Mouse (Mus musculus) kidney, embryonic 14.5 days (tissue): ENCODE data around the gene Wscd2. TPM values are rescaled to one million over a fixed set of nuclear protein-coding genes. Genes with fewer than 3 reads are reported as not detected.

Experiments
- ATAC-seq: fragments of 200-750 bp; cut with Nextera tagmentation; 2 replicates; pipeline ENCODE4 v1.8.0; 2017; ENCODE audit warnings: moderate number of reproducible peaks, mild to moderate bottlenecking, moderate TSS enrichment, moderate library complexity; ENCODE audit not compliant: low FRiP score, low TSS enrichment
- H3K27ac ChIP-seq: fragments of 300-500 bp; sonication (generic); 2 replicates; pipeline ENCODE4 v1.5.1; 2014; ENCODE audit warnings: low read depth, mild to moderate bottlenecking, low read length, moderate library complexity, mixed read lengths
- H3K27me3 ChIP-seq: fragments of 300-500 bp; sonication (generic); 2 replicates; pipeline ENCODE4 v1.6.1; 2014; ENCODE audit warnings: mild to moderate bottlenecking, low read length; ENCODE audit not compliant: control insufficient read depth, insufficient read depth
- H3K36me3 ChIP-seq: fragments of 300-500 bp; sonication (generic); 2 replicates; pipeline ENCODE4 v1.6.1; 2014; ENCODE audit warnings: low read length, mixed read lengths; ENCODE audit not compliant: control insufficient read depth, insufficient read depth
- H3K4me1 ChIP-seq: fragments of 300-500 bp; sonication (generic); 2 replicates; pipeline ENCODE4 v1.6.1; 2014; ENCODE audit warnings: low read length, mixed read lengths; ENCODE audit not compliant: control insufficient read depth, insufficient read depth
- H3K4me2 ChIP-seq: fragments of 300-500 bp; sonication (generic); replicated peaks from 2 replicates; pipeline ENCODE4 v1.6.1; 2014; ENCODE audit warnings: low read depth, mild to moderate bottlenecking, low read length
- H3K4me3 ChIP-seq: fragments of 300-500 bp; sonication (generic); 2 replicates; pipeline ENCODE4 v1.5.1; 2014; ENCODE audit warnings: mild to moderate bottlenecking, low read length
- H3K9ac ChIP-seq: fragments of 300-500 bp; sonication (generic); 2 replicates; pipeline ENCODE4 v1.6.1; 2014; ENCODE audit warnings: low read depth, mild to moderate bottlenecking, low read length, moderate library complexity
- H3K9me3 ChIP-seq: fragments of 300-500 bp; sonication (generic); 2 replicates; pipeline ENCODE4 v1.6.1; 2016; ENCODE audit warnings: low read length; ENCODE audit not compliant: control insufficient read depth
- whole genome bisulfite sequencing: fragments of 180-500 bp; shearing (Covaris S2); extraction: QIAGEN DNeasy Blood & Tissue Kit; methylation state at CpG from one replicate; pipeline ENCODE4 v1.1.7; 2014; 5-methylcytosine and 5-hydroxymethylcytosine counted together
- polyA plus RNA-seq: library from polyadenylated mRNA; unstranded; fragments of >200 nt; fragmentation: Nextera tagmentation; extraction: Ambion mirVana; gene quantifications from 2 replicates; pipeline ENCODE4 v1.2.1, GENCODE M21; 2014

Gene Wscd2
- polyA plus RNA-seq, 1 experiment from 2014 or later, result 3.7 TPM

GRCm38 (mm10) chr5:113618716-113619115 lies 128.6 kb downstream of the Wscd2 start:
- H3K9me3 ChIP-seq, result no peaks in the 10 kb centered on the region
- no peak overlapping the region for H3K4me2 ChIP-seq
- no peaks in the 10 kb centered on the region for H3K27me3 ChIP-seq
- no peak for ATAC-seq
- H3K36me3 ChIP-seq, result no peaks in the 10 kb centered on the region
- H3K9ac ChIP-seq, result no peak overlapping the region
- no peak overlapping the region for H3K4me3 ChIP-seq
- 80% methylated on average over 4 of the region's 4 CpGs for WGBS
- H3K27ac ChIP-seq, result no peak overlapping the region
- no peaks in the 10 kb centered on the region for H3K4me1 ChIP-seq

GRCm38 (mm10) chr5:113619151-113619550 lies 129.0 kb downstream of the Wscd2 start:
- WGBS, result 73% methylated on average over 1 of the region's 1 CpGs
- no peak for ATAC-seq
- no peak overlapping the region for H3K4me2 ChIP-seq

GRCm38 (mm10) chr5:113620130-113620716 lies 130.1 kb downstream of the Wscd2 start:
- H3K27ac ChIP-seq, result no peak overlapping the region
- no peak for ATAC-seq
- H3K9ac ChIP-seq, result no peak overlapping the region
- H3K27me3 ChIP-seq, result no peaks in the 10 kb centered on the region
- H3K9me3 ChIP-seq, result no peaks in the 10 kb centered on the region
- no peaks in the 10 kb centered on the region for H3K4me1 ChIP-seq
- 62% methylated on average over 15 of the region's 16 CpGs for WGBS
- H3K4me2 ChIP-seq, result no peak overlapping the region
- no peak overlapping the region for H3K4me3 ChIP-seq
- H3K36me3 ChIP-seq, result no peaks in the 10 kb centered on the region

More at GRCm38 (mm10) chr5:113619151-113619550, 129.0 kb downstream of the Wscd2 start:
- no peaks in the 10 kb centered on the region for H3K36me3 ChIP-seq
- no peaks in the 10 kb centered on the region for H3K4me1 ChIP-seq
- no peak overlapping the region for H3K4me3 ChIP-seq
- H3K9me3 ChIP-seq, result no peaks in the 10 kb centered on the region
- H3K27me3 ChIP-seq, result no peaks in the 10 kb centered on the region
- H3K27ac ChIP-seq, result no peak overlapping the region
- no peak overlapping the region for H3K9ac ChIP-seq

- Histone ChIP-seq H3K9ac (no peak overlapping the region), H3K4me2 (no peak overlapping the region), H3K27ac (no peak overlapping the region), H3K36me3 (no peaks in the 10 kb centered on the region), H3K27me3 (no peaks in the 10 kb centered on the region), H3K9me3 (no peaks in the 10 kb centered on the region), H3K4me3 (no peak overlapping the region), H3K4me1 (no peaks in the 10 kb centered on the region)
- 56% methylated on average over 7 of the region's 7 CpGs for WGBS
- no peak for ATAC-seq
Measured at GRCm38 (mm10) chr5:113620999-113621398, 130.9 kb downstream of the Wscd2 start.

- ATAC-seq, result no peak
- H3K27me3 ChIP-seq, result no peaks in the 10 kb centered on the region
- WGBS, result 29% methylated on average over 2 of the region's 2 CpGs
- H3K27ac ChIP-seq, result no peak overlapping the region
- no peak overlapping the region for H3K4me3 ChIP-seq
- H3K9me3 ChIP-seq, result no peaks in the 10 kb centered on the region
- H3K4me1 ChIP-seq, result peaks cover 12% of the 10 kb centered on the region; the same call in 1 of the 2 replicates
- H3K36me3 ChIP-seq, result no peaks in the 10 kb centered on the region
- no peak overlapping the region for H3K4me2 ChIP-seq
- no peak overlapping the region for H3K9ac ChIP-seq
Measured at GRCm38 (mm10) chr5:113623052-113623451, 132.9 kb downstream of the Wscd2 start.

- Histone ChIP-seq H3K4me3 (no peak overlapping the region), H3K9ac (no peak overlapping the region), H3K4me2 (no peak overlapping the region), H3K27ac (no peak overlapping the region), H3K4me1 (peaks cover 27% of the 10 kb centered on the region), H3K36me3 (no peaks in the 10 kb centered on the region), H3K27me3 (no peaks in the 10 kb centered on the region), H3K9me3 (no peaks in the 10 kb centered on the region)
- 89% methylated on average over 4 of the region's 4 CpGs for WGBS
- no peak for ATAC-seq
Measured at GRCm38 (mm10) chr5:113625068-113625467, 134.9 kb downstream of the Wscd2 start.

- H3K36me3 ChIP-seq, result no peaks in the 10 kb centered on the region
- WGBS, result 73% methylated on average over 8 of the region's 8 CpGs
- H3K9me3 ChIP-seq, result no peaks in the 10 kb centered on the region
- no peak overlapping the region for H3K27ac ChIP-seq
- H3K4me3 ChIP-seq, result no peak overlapping the region
- no peak overlapping the region for H3K4me2 ChIP-seq
- H3K4me1 ChIP-seq, result peaks cover 27% of the 10 kb centered on the region
- no peak overlapping the region for H3K9ac ChIP-seq
- H3K27me3 ChIP-seq, result no peaks in the 10 kb centered on the region
- ATAC-seq, result no peak
Measured at GRCm38 (mm10) chr5:113626352-113626751, 136.2 kb downstream of the Wscd2 start.

- H3K4me3 ChIP-seq, result no peak overlapping the region
- no peak overlapping the region for H3K9ac ChIP-seq
- no peak for ATAC-seq
- 81% methylated on average over 5 of the region's 5 CpGs for WGBS
- no peaks in the 10 kb centered on the region for H3K9me3 ChIP-seq
- no peaks in the 10 kb centered on the region for H3K36me3 ChIP-seq
- no peak overlapping the region for H3K27ac ChIP-seq
- H3K4me1 ChIP-seq, result peaks cover 27% of the 10 kb centered on the region
- H3K27me3 ChIP-seq, result no peaks in the 10 kb centered on the region
- H3K4me2 ChIP-seq, result no peak overlapping the region
Measured at GRCm38 (mm10) chr5:113626991-113627390, 136.9 kb downstream of the Wscd2 start.

GRCm38 (mm10) chr5:113627820-113628437 lies 137.8 kb downstream of the Wscd2 start:
- Histone ChIP-seq H3K9me3 (no peaks in the 10 kb centered on the region), H3K27me3 (no peaks in the 10 kb centered on the region), H3K4me3 (no peak overlapping the region), H3K36me3 (no peaks in the 10 kb centered on the region), H3K9ac (no peak overlapping the region), H3K4me2 (no peak overlapping the region), H3K27ac (no peak overlapping the region), H3K4me1 (peaks cover 33% of the 10 kb centered on the region)
- 25% methylated on average over 11 of the region's 11 CpGs for WGBS
- peak; percentile 38 for ATAC-seq
